Mouse (Mus musculus) bone marrow macrophage, adult 2 months (primary cell): ENCODE data around the gene Gna13.

Experiments
- CTCF ChIP-seq: IDR thresholded peaks from 2 replicates; pipeline ENCODE4 v1.5.1; 2012; ENCODE audit warnings: low read depth, mild to moderate bottlenecking, low read length, moderate library complexity
- POLR2A ChIP-seq: IDR thresholded peaks from 2 replicates; pipeline ENCODE4 v1.6.1; 2012; ENCODE audit warnings: mild to moderate bottlenecking, low read depth, low read length, borderline replicate concordance

- TF ChIP-seq CTCF (no peak), POLR2A (no peak)
Measured at GRCm38 (mm10) chr11:109360102-109360501, 2.5 kb upstream of the Gna13 start.
